Mouse (Mus musculus) liver, adult 2 months (tissue): ENCODE measurements at regions not wholly inside any gene's neighbourhood (a gene's known extent, or its start where the extent isn't known, plus 50 kb on each side); places are given as distances from the start of the nearest gene placed in this dataset.

Source experiments
- CTCF ChIP-seq: fragments of 200-500 bp; IDR thresholded peaks from 2 replicates; pipeline ENCODE4 v1.5.1; 2011; ENCODE audit warnings: low read depth, low read length, control low read depth
- POLR2A ChIP-seq: fragments of 200-500 bp; IDR thresholded peaks from 2 replicates; pipeline ENCODE4 v1.6.1; 2011; ENCODE audit warnings: low read length, control low read depth; ENCODE audit not compliant: insufficient read depth; ENCODE audit errors: extremely low read depth

- TF ChIP-seq POLR2A = no peak
- TF ChIP-seq CTCF = no peak
Measured at GRCm38 (mm10) chr9:91959076-91959475, 233.7 kb upstream of the Plscr5 start.
